Mouse (Mus musculus): ENCODE data around the gene Gm20890.
"Not testable (repeated sequence)": the region's sequence is repeated elsewhere in the genome, so short reads cannot be mapped to it uniquely, and the experiment has no call there.

Gm20890 gene

GRCm38 (mm10) chrY:26776699-26777098 is at the start of gene Gm20890:
Gene Gm20890, minus strand, starts transcription at chrY:26776799.
- not testable (repeated sequence) for DNase-seq (ENCODE audit: low spot score in 2 of 2)
